Mouse (Mus musculus) heart, embryonic 10.5 days (tissue): ENCODE results near the gene Acbd5. TPM values are rescaled to one million over a fixed set of nuclear protein-coding genes. Genes with fewer than 3 reads are reported as not detected.
"Not testable (repeated sequence)": the region's sequence is repeated elsewhere in the genome, so short reads cannot be mapped to it uniquely, and the experiment has no call there.

Source experiments
- DNase-seq: peaks from one replicate; pipeline ENCODE4 v3.0.0-alpha.2; 2017; ENCODE audit warnings: low spot score
- H3K27ac ChIP-seq: fragments of 300-500 bp; sonication (generic); 2 replicates; pipeline ENCODE4 v1.5.1; 2016; ENCODE audit warnings: mild to moderate bottlenecking
- H3K27me3 ChIP-seq: fragments of 300-500 bp; sonication (generic); 2 replicates; pipeline ENCODE4 v1.6.1; 2016; ENCODE audit warnings: mild to moderate bottlenecking; ENCODE audit not compliant: poor library complexity, insufficient read depth, severe bottlenecking
- H3K36me3 ChIP-seq: fragments of 300-500 bp; sonication (generic); 2 replicates; pipeline ENCODE4 v1.6.1; 2016; ENCODE audit warnings: mild to moderate bottlenecking, moderate library complexity
- H3K4me1 ChIP-seq: fragments of 300-500 bp; sonication (generic); 2 replicates; pipeline ENCODE4 v1.6.1; 2016; ENCODE audit warnings: mild to moderate bottlenecking
- H3K4me3 ChIP-seq: fragments of 300-500 bp; sonication (generic); 2 replicates; pipeline ENCODE4 v1.5.1; 2016; ENCODE audit warnings: mild to moderate bottlenecking, moderate library complexity
- H3K9me3 ChIP-seq: fragments of 300-500 bp; sonication (generic); 2 replicates; pipeline ENCODE4 v1.6.1; 2016; ENCODE audit warnings: mild to moderate bottlenecking, moderate library complexity
- WGBS: fragments of 180-500 bp; shearing (Covaris S2); methylation state at CpG from one replicate; pipeline ENCODE4 v1.1.7; 2016; 5-methylcytosine and 5-hydroxymethylcytosine counted together
- polyA plus RNA-seq: library from polyadenylated mRNA; unstranded; fragments of >200 nt; fragmentation: Nextera tagmentation; extraction: Ambion mirVana; gene quantifications from 2 replicates; pipeline ENCODE4 v1.2.1, GENCODE M21; 2016

The Acbd5 gene
- polyA plus RNA-seq, 1 experiment from 2014 or later: 26.2 TPM

- Histone ChIP-seq H3K36me3 (no peaks in the 10 kb centered on the region), H3K27ac (peak within 1 kb of the TSS; percentile 94), H3K27me3 (no peaks in the 10 kb centered on the region), H3K9me3 (no peaks in the 10 kb centered on the region), H3K4me3 (peak within 1 kb of the TSS; percentile 97), H3K4me1 (peaks cover 2% of the 10 kb centered on the region; the same call in 1 of the 2 replicates)
- 3% methylated on average over 23 of the region's 24 CpGs for WGBS
- DNase-seq: peak; percentile 98
Observed at GRCm38 (mm10) chr2:23040001-23040646, 27.8 kb upstream of the Acbd5 start, which contains the start of gene Abi1. TSS of gene Abi1 (minus strand) at chr2:23040241.

- H3K27ac ChIP-seq: peak overlapping the region; percentile 94; the same call in 1 of the 2 replicates
- 90% methylated on average over 7 of the region's 7 CpGs for WGBS
- not testable (repeated sequence) for H3K9me3 ChIP-seq
Observed at GRCm38 (mm10) chr2:23040690-23041089, 27.3 kb upstream of the Acbd5 start.

GRCm38 (mm10) chr2:23041457-23041856 lies 26.5 kb upstream of the Acbd5 start:
- no peaks in the 10 kb centered on the region for H3K27me3 ChIP-seq
- no peak for DNase-seq
- 81% methylated on average over 4 of the region's 4 CpGs for WGBS
- H3K4me3 ChIP-seq: no peak overlapping the region
- H3K36me3 ChIP-seq: no peaks in the 10 kb centered on the region
- H3K4me1 ChIP-seq: peaks cover 2% of the 10 kb centered on the region; the same call in 1 of the 2 replicates
- no peak overlapping the region for H3K27ac ChIP-seq
- no peaks in the 10 kb centered on the region for H3K9me3 ChIP-seq

More at GRCm38 (mm10) chr2:23040690-23041089, 27.3 kb upstream of the Acbd5 start:
- DNase-seq, H3K4me1 ChIP-seq, H3K36me3 ChIP-seq, H3K27me3 ChIP-seq: not testable (repeated sequence)
- H3K4me3 ChIP-seq: peak overlapping the region; percentile 97; the same call in 1 of the 2 replicates

GRCm38 (mm10) chr2:23042189-23042588 lies 25.8 kb upstream of the Acbd5 start:
- H3K27me3 ChIP-seq: no peaks in the 10 kb centered on the region
- H3K9me3 ChIP-seq: no peaks in the 10 kb centered on the region
- H3K4me3 ChIP-seq: no peak overlapping the region
- WGBS: 88% methylated on average over 3 of the region's 3 CpGs
- H3K27ac ChIP-seq: no peak overlapping the region
- H3K4me1 ChIP-seq: no peaks in the 10 kb centered on the region; the same call in 1 of the 2 replicates
- no peak for DNase-seq
- H3K36me3 ChIP-seq: no peaks in the 10 kb centered on the region

GRCm38 (mm10) chr2:23045703-23046102 lies 22.3 kb upstream of the Acbd5 start:
- Histone ChIP-seq H3K4me3 (no peak overlapping the region), H3K27me3 (no peaks in the 10 kb centered on the region), H3K9me3 (no peaks in the 10 kb centered on the region), H3K27ac (no peak overlapping the region), H3K36me3 (no peaks in the 10 kb centered on the region), H3K4me1 (no peaks in the 10 kb centered on the region)
- DNase-seq: no peak
- 26% methylated on average over 1 of the region's 1 CpGs for WGBS

GRCm38 (mm10) chr2:23048006-23048405 lies 20.0 kb upstream of the Acbd5 start:
- Histone ChIP-seq H3K36me3 (no peaks in the 10 kb centered on the region), H3K4me1 (no peaks in the 10 kb centered on the region), H3K27ac (no peak overlapping the region), H3K27me3 (no peaks in the 10 kb centered on the region), H3K4me3 (no peak overlapping the region), H3K9me3 (no peaks in the 10 kb centered on the region)
- DNase-seq: no peak

- 79% methylated on average over 2 of the region's 2 CpGs for WGBS
- Histone ChIP-seq H3K4me1 (no peaks in the 10 kb centered on the region), H3K27me3 (no peaks in the 10 kb centered on the region), H3K9me3 (no peaks in the 10 kb centered on the region), H3K4me3 (no peak overlapping the region), H3K27ac (no peak overlapping the region), H3K36me3 (no peaks in the 10 kb centered on the region)
- no peak for DNase-seq
Observed at GRCm38 (mm10) chr2:23051890-23052289, 16.1 kb upstream of the Acbd5 start.

- H3K27ac ChIP-seq: no peak overlapping the region
- no peaks in the 10 kb centered on the region for H3K9me3 ChIP-seq
- no peaks in the 10 kb centered on the region for H3K4me1 ChIP-seq
- 65% methylated on average over 6 of the region's 6 CpGs for WGBS
- H3K27me3 ChIP-seq: no peaks in the 10 kb centered on the region
- DNase-seq: no peak
- no peaks in the 10 kb centered on the region for H3K36me3 ChIP-seq
- H3K4me3 ChIP-seq: no peak overlapping the region
Observed at GRCm38 (mm10) chr2:23052523-23052922, 15.4 kb upstream of the Acbd5 start.

- H3K4me1 ChIP-seq: no peaks in the 10 kb centered on the region
- H3K9me3 ChIP-seq: no peaks in the 10 kb centered on the region
- no peaks in the 10 kb centered on the region for H3K27me3 ChIP-seq
- H3K4me3 ChIP-seq: peak overlapping the region; percentile 69
- no peak for DNase-seq
- WGBS: under 1% methylated on average over 21 of the region's 21 CpGs
- H3K27ac ChIP-seq: peak overlapping the region; percentile 91
- H3K36me3 ChIP-seq: 0 out of 2 replicates have a peak, but pooled peaks cover 2% of the 10 kb centered on the region
Observed at GRCm38 (mm10) chr2:23068370-23068737, 387 bp downstream of the Acbd5 start.

GRCm38 (mm10) chr2:23068894-23069744 lies 1.2 kb downstream of the Acbd5 start:
- Histone ChIP-seq H3K36me3 (0 out of 2 replicates have a peak, but pooled peaks cover 2% of the 10 kb centered on the region), H3K9me3 (no peaks in the 10 kb centered on the region), H3K27ac (peak overlapping the region; percentile 91), H3K4me1 (no peaks in the 10 kb centered on the region), H3K4me3 (peak overlapping the region; percentile 69), H3K27me3 (no peaks in the 10 kb centered on the region)
- peak; percentile 97 for DNase-seq
- under 1% methylated on average over 50 of the region's 50 CpGs for WGBS

GRCm38 (mm10) chr2:23070491-23070890 lies 2.5 kb downstream of the Acbd5 start:
- WGBS: 93% methylated on average over 2 of the region's 2 CpGs

GRCm38 (mm10) chr2:23071406-23071805 lies 3.4 kb downstream of the Acbd5 start:
- 97% methylated on average over 1 of the region's 1 CpGs for WGBS
- no peaks in the 10 kb centered on the region for H3K9me3 ChIP-seq
- H3K27me3 ChIP-seq: no peaks in the 10 kb centered on the region
- H3K36me3 ChIP-seq: peaks cover 10% of the 10 kb centered on the region
- no peaks in the 10 kb centered on the region for H3K4me1 ChIP-seq
- H3K27ac ChIP-seq: no peak overlapping the region
- H3K4me3 ChIP-seq: no peak overlapping the region
- no peak for DNase-seq

More at GRCm38 (mm10) chr2:23070491-23070890, 2.5 kb downstream of the Acbd5 start:
- H3K4me1 ChIP-seq: no peaks in the 10 kb centered on the region
- no peaks in the 10 kb centered on the region for H3K27me3 ChIP-seq
- no peak overlapping the region for H3K4me3 ChIP-seq
- no peak for DNase-seq
- H3K9me3 ChIP-seq: no peaks in the 10 kb centered on the region
- H3K36me3 ChIP-seq: 0 out of 2 replicates have a peak, but pooled peaks cover 4% of the 10 kb centered on the region
- H3K27ac ChIP-seq: no peak overlapping the region

GRCm38 (mm10) chr2:23075846-23076245 lies 7.9 kb downstream of the Acbd5 start:
- Histone ChIP-seq H3K36me3 (peaks cover 46% of the 10 kb centered on the region), H3K9me3 (no peaks in the 10 kb centered on the region), H3K4me1 (no peaks in the 10 kb centered on the region), H3K27me3 (no peaks in the 10 kb centered on the region), H3K27ac (no peak overlapping the region), H3K4me3 (no peak overlapping the region)
- DNase-seq: no peak
